Mouse (Mus musculus): ENCODE data around the gene Tmcc3. TPM values are rescaled to one million over a fixed set of nuclear protein-coding genes. Genes with fewer than 3 reads are reported as not detected.
A peak's percentile ranks its signal among the peaks of the same experiment; 100 is the strongest.

The Tmcc3 gene
- total RNA-seq, 2 experiments from 2014 or later: 16.0 to 16.7 TPM

- intact Hi-C loops (cut with DNase I): no loop called here
Observed at GRCm38 (mm10) chr10:94352877-94353853, 41.4 kb downstream of the Tmcc3 start.

GRCm38 (mm10) chr10:94354005-94354404 is 42.3 kb downstream of the Tmcc3 start:
- DNase-seq (ENCODE audit: extremely low spot score in 1 of 2, low spot score in 2 of 2): no peak
- intact Hi-C loops (cut with DNase I): no loop called here

More at GRCm38 (mm10) chr10:94352877-94353853, 41.4 kb downstream of the Tmcc3 start:
- no peak for DNase-seq (ENCODE audit: extremely low spot score in 1 of 2, low spot score in 2 of 2)

GRCm38 (mm10) chr10:94354427-94354826 is 42.7 kb downstream of the Tmcc3 start:
- intact Hi-C loops (cut with DNase I): no loop called here

GRCm38 (mm10) chr10:94356504-94357169 is 44.9 kb downstream of the Tmcc3 start:
- intact Hi-C loops (cut with DNase I): no loop called here
- no peak for DNase-seq (ENCODE audit: extremely low spot score in 1 of 2, low spot score in 2 of 2)

More at GRCm38 (mm10) chr10:94354427-94354826, 42.7 kb downstream of the Tmcc3 start:
- DNase-seq (ENCODE audit: extremely low spot score in 1 of 2, low spot score in 2 of 2): no peak

- intact Hi-C loops (cut with DNase I): no loop called here
- DNase-seq (ENCODE audit: extremely low spot score in 1 of 2, low spot score in 2 of 2): no peak
Observed at GRCm38 (mm10) chr10:94360664-94361063, 48.9 kb downstream of the Tmcc3 start.

GRCm38 (mm10) chr10:94371293-94371692 is 59.5 kb downstream of the Tmcc3 start:
- no peak for DNase-seq (ENCODE audit: extremely low spot score in 1 of 2, low spot score in 2 of 2)
- intact Hi-C loops (cut with DNase I): no loop called here

- intact Hi-C loops (cut with DNase I): no loop called here
- no peak for DNase-seq (ENCODE audit: extremely low spot score in 1 of 2, low spot score in 2 of 2)
Observed at GRCm38 (mm10) chr10:94376941-94377340, 65.2 kb downstream of the Tmcc3 start.

- no peak for DNase-seq (ENCODE audit: extremely low spot score in 1 of 2, low spot score in 2 of 2)
- intact Hi-C loops (cut with DNase I): no loop called here
Observed at GRCm38 (mm10) chr10:94377844-94378243, 66.1 kb downstream of the Tmcc3 start.

GRCm38 (mm10) chr10:94378383-94378782 is 66.6 kb downstream of the Tmcc3 start:
- intact Hi-C loops (cut with DNase I): no loop called here
- DNase-seq (ENCODE audit: extremely low spot score in 1 of 2, low spot score in 2 of 2): peak; percentile 82 to 90

GRCm38 (mm10) chr10:94380082-94380481 is 68.3 kb downstream of the Tmcc3 start:
- intact Hi-C loops (cut with DNase I): no loop called here
- no peak for DNase-seq (ENCODE audit: extremely low spot score in 1 of 2, low spot score in 2 of 2)

GRCm38 (mm10) chr10:94380662-94381392 is 69.1 kb downstream of the Tmcc3 start:
- intact Hi-C loops (cut with DNase I): no loop called here
- no peak for DNase-seq (ENCODE audit: extremely low spot score in 1 of 2, low spot score in 2 of 2)

GRCm38 (mm10) chr10:94381393-94381740 is 69.6 kb downstream of the Tmcc3 start:
- intact Hi-C loops (cut with DNase I): no loop called here
- no peak for DNase-seq (ENCODE audit: extremely low spot score in 1 of 2, low spot score in 2 of 2)

GRCm38 (mm10) chr10:94382618-94383017 is 70.9 kb downstream of the Tmcc3 start:
- intact Hi-C loops (cut with DNase I): no loop called here
- no peak for DNase-seq (ENCODE audit: extremely low spot score in 1 of 2, low spot score in 2 of 2)

GRCm38 (mm10) chr10:94383565-94383964 is 71.8 kb downstream of the Tmcc3 start:
- DNase-seq (ENCODE audit: extremely low spot score in 1 of 2, low spot score in 2 of 2): no peak
- intact Hi-C loops (cut with DNase I): no loop called here

GRCm38 (mm10) chr10:94389219-94389618 is 77.5 kb downstream of the Tmcc3 start:
- intact Hi-C loops (cut with DNase I): no loop called here
- DNase-seq (ENCODE audit: extremely low spot score in 1 of 2, low spot score in 2 of 2): no peak

GRCm38 (mm10) chr10:94391049-94391448 is 79.3 kb downstream of the Tmcc3 start:
- intact Hi-C loops (cut with DNase I): loop anchor here (10.0 kb wide), 1 partner anchor 336 kb away; no protein-coding TSS in a partner anchor
- no peak for DNase-seq (ENCODE audit: extremely low spot score in 1 of 2, low spot score in 2 of 2)

- intact Hi-C loops (cut with DNase I): loop anchor here (10.0 kb wide), 1 partner anchor 339 kb away; no protein-coding TSS in a partner anchor
Observed at GRCm38 (mm10) chr10:94394286-94394685, 82.5 kb downstream of the Tmcc3 start.

GRCm38 (mm10) chr10:94397833-94398596 is 86.3 kb downstream of the Tmcc3 start:
- intact Hi-C loops (cut with DNase I): loop anchor here (10.0 kb wide), 1 partner anchor 343 kb away; no protein-coding TSS in a partner anchor
- DNase-seq (ENCODE audit: extremely low spot score in 1 of 2, low spot score in 2 of 2): no peak

More at GRCm38 (mm10) chr10:94394286-94394685, 82.5 kb downstream of the Tmcc3 start:
- no peak for DNase-seq (ENCODE audit: extremely low spot score in 1 of 2, low spot score in 2 of 2)
